Mouse (Mus musculus) natural killer cell, adult 2 months (primary cell): Measurements from ENCODE around the gene 4930404N11Rik.

Experiments
- DNase-seq, 2 experiments: peaks; one replicate each; pipeline ENCODE4 v3.0.0; 2022; ENCODE audit warnings: low spot score in 2 of 2

The 4930404N11Rik gene

DNA sequence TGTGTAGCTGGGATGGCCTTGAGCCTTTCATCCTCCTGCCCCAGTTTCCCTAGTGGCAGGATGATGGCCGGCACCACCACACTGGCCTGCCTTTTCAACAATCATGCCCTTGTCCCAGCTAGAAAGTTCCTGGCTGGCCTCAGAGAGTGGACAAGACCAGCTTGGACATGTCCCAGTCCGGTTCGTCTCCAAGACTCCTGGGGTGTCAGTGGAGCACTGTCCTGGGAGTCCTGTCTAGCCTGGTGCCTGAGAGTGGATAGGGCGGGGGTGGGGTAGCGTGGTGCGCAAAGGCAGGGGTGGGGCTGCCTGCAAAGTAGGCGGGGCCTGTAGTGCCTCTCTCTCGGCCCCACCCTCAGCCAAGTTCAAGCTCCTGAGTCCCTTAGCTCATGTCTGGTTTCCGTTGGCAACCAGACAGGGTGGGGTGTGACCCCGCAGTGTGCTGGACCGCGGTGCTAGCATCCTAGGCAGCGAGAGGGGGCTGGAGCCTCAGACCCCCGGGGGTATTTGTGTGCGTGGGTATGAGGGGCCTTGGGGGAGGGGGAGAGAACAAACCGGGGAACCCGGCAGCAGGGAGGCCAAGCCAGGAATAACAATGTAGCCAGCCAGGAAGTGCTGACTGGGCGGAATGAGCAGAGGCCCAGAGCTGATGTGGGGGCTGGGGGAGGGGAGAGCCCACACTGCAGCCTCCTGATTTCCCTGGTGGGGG lies 36.1 kb upstream of the 4930404N11Rik start:
- DNase-seq, result no peak

GRCm38 (mm10) chr10:81401205-81401520 lies 35.5 kb upstream of the 4930404N11Rik start:
- no peak for DNase-seq

- no peak for DNase-seq
These were observed 35.0 kb upstream of the 4930404N11Rik start for GRCm38 (mm10) chr10:81400371-81401204.

DNA sequence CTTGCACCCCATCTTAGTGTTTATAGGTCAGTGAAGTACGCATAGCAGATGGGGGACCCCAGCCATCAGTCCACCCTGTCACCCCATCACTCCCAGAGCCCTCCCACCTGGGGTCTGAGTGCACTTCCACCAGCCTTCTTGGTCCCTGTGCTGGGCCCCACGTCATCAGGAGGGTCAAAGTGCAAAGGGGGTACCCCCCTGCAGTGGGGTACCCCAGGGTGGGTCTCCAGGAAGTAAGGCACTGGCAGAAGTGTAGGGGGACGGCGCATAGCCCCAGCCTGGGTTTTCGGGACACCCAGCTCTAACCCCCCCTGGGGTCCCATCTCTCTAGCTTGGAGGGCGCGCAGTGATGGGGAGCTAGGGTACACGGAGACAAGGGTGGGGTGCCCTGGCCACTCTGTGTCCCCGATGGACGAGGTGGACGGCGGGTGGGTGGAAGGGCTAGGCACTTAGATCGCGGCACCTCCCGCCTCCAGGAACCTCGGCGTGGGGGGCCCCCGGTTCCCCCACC lies 34.2 kb upstream of the 4930404N11Rik start:
- no peak for DNase-seq

GRCm38 (mm10) chr10:81399296-81399695 lies 33.7 kb upstream of the 4930404N11Rik start:
- DNase-seq, result no peak

DNA sequence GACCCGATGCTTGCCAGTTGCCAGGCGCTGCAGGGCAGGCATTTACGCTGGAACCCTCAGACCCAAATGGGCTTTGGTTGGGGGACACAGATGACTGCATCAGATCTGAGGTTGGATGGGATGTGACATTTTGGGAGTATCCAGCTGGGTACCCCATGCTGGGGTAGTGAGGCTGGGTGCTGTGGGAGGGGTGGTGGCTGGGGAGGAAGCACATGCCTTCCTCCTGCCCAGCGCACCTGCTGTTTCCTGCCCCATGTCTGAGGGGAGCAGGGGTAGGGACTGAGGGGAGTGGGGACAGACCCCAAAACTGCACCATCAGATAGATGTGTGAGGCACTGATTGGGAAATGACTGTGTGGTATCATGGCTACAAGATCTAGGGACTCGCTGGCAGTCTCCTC lies 31.1 kb upstream of the 4930404N11Rik start:
- DNase-seq, result no peak

DNA sequence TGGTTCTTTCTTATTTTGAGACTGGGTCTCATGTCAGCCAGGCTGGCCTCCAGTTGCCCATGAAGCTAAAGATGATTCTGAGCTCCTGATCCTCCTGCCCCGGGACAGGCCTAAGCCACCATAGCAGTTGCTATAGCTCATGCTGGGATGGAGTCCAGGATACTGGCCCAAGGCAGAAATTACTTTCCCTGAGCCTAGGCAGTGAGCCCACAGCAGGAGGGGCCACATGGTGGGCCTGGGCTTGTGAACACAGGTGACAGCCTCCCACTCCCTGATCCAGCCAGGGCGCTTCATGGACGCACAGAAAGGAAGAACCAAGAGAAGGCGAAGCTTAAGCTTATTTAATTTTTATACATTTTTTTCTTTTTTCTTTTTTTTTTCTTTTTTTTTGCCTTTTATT lies 30.2 kb upstream of the 4930404N11Rik start:
- DNase-seq, result no peak

GRCm38 (mm10) chr10:81395127-81395526 lies 29.5 kb upstream of the 4930404N11Rik start:
- DNase-seq, result peak; percentile 69 to 79

DNA sequence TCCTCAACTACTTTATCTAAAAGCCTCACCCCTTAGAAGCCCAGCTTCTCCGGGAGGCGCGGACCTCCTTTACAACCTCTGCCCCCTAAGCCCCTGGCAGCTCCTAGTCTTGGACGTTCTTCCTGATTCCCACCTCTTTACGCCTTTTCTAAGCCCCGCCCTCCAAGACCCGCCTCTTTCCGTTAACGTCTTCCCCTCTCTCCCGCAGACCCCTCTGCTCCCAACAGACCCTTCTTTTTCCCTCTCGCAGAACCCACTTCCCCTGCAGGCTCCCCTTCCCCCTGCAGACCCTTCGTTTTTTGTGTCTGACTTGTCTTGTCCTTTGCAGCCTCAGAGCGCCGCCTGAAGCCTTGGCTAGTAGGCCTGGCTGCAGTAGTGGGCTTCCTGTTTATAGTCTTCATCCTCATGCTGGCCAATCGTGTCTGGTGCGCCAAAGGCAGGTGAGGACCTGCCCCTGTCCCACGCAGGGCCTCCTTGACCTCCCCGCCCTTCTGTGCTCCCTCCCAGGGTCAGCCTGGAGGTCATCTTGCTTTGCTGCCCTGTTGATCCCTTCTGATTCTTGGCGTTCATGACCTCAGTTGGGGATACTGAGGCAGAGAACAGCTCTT lies 27.9 kb upstream of the 4930404N11Rik start:
- no peak for DNase-seq

DNA sequence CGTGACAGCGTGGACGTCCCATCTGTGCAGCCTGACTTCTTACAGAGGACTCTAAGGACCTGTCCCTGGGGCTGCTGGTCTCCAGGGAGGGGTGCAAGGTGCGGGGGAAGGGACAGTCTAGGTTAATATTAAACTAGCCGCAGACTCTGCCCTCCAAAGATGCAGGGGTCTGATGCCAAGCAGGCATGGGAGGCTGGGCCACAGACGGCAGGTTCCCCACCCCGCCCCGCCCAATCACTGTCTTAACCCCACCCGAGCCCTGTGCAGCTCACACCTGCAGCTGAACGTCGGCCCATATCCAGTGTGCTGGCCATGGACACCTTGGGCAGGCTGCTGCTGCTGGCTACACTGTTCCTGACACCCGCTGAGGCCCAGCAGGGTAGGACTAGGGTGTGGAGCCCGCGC lies 27.2 kb upstream of the 4930404N11Rik start, which contains the start of gene Smim24:
TSS of gene Smim24 (plus strand) at position 271 of the 405 bp plus-strand sequence.
- DNase-seq, result no peak

DNA sequence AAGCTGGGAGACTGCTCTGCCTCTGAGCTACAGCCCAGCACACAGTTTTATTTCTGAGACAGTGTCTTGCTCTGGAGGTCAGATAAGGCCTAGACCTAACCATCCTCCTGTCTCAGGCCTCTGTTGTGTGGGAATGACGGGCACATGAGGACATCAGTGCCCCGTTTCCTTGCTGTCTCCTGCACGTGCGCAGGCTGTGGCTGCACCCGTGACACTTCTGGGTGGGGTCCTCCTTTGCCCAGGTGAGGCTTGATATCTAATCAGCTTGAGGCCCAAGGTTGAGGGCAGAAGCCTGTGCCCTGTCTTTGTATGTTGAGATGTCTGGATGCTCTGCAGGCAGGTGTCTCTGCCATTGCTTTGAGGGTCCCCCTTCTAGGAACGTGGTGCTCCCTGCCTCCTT lies 26.7 kb upstream of the 4930404N11Rik start:
- DNase-seq, result no peak

DNA sequence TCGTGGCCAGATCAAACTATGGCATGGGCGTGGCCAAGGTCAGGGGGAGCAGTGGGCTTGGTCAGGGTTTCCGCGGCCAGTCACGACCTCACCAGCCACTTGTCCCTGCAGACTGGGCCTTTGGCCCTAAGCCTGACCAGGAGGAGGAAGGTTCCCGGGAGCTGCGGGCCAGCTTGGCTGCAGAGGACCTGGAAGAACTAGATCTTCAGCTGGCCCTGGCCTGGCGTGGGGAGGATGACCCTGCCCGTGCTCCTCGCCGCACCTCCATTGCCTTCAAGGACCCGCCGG lies 25.0 kb upstream of the 4930404N11Rik start:
- no peak for DNase-seq

DNA sequence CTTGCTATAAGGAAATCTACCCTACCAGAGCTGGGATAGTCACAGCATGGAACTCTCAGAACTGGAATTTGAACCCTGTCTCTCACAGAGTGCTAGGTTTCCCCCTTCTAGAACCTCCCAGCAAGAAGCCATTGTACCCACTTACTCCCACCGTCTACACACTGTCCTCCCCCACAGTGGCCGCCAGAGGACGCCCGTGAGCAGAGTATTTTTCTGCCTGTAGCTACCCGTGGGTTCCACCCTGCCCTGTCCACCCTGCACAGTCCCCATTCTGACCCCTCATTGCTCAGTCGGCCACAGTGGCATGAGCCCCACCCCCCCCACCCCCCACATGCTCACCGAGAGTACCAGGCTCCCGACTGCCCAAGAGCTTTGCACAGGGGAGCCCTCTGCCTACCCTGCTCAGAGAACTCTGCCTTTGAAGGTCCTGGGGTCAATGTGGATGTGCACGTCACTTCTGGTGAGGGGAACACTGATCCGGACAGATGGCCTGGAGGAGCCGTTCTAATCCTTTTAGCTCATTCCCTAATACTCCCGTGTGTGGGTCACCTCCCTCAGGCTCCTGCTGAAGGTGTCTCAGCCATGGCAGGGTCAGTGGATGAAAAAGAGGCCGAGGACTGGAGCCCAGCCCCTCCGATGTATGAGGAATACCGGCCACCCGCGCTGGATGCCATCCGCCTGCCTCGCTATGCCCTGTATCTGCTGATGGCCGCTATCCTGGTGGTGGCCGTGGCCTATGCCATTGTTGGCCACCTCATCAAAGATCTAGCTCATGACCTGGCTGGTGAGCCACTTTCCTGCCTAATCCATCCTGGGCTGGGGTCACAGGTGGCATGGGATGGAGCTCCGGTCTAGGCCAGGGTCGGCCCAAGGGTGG lies 24.4 kb upstream of the 4930404N11Rik start:
- peak; percentile 73 to 77 for DNase-seq

GRCm38 (mm10) chr10:81389373-81389772 lies 23.8 kb upstream of the 4930404N11Rik start:
- DNase-seq, result no peak

DNA sequence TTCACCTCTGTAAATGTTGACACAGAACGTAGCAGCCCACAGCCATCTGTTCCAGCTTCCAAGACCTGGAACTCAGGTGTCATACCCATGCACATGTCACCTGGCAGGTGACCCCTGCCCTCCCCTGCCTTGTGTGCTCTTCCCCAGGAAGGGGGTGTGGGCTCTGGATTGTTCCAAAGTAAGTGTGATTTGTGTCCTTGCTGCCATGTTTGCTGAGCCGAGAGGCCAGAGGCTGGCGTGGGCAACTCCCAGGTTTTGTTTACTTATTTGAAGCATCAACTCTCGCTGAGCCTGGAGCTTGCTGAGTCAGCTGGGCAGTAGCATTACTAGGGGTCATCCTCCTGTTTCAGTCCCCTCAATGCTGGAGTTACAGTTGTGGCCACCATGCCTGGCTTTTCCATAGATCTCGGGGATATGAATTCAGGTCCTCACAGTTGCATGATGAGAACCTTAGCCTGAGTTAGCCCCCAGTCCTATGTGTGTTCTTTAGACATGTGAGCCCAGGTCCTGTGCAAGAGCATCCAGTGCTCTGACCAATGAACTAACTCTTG lies 23.0 kb upstream of the 4930404N11Rik start, which contains the start of gene Gm48552:
TSS of gene Gm48552 (plus strand) at position 501 of the 551 bp plus-strand sequence.
- no peak for DNase-seq

DNA sequence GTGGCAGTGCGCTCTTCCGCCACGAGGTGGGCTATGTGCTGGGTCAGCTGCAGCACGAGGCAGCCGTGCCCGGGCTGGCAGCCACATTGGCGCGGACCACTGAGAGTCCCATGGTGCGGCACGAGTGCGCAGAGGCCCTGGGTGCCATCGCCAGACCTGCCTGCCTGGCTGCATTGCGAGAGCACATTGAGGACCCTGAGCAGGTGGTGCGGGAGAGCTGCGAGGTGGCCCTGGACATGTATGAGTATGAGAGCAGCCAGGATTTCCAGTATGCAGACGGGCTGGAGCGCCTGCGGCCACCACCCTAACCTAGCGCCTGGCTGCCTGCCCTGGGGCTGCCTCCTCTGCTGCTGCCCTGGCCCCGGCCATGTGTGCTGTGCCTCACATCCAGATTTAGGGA lies 22.1 kb upstream of the 4930404N11Rik start:
- no peak for DNase-seq

GRCm38 (mm10) chr10:81385603-81386306 lies 20.1 kb upstream of the 4930404N11Rik start:
- DNase-seq, result no peak

DNA sequence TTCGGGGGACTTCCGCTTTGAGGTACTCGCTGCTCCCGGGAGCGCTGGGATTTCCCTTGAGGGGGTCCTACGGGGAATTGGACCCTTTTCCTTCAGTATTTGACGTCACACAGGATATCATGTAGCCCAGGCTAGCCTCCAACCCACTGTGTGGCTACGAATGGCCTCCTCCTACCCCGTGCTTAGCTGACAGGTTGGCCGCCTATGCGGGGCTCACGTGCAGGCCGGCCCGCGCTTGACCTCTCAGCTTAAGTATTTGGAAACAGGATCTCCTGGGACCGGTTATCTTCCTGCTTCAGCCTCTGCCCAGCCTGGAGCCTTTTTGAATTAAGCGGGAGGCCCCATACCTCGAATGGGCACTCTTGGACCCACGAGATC lies 19.0 kb upstream of the 4930404N11Rik start:
- no peak for DNase-seq

GRCm38 (mm10) chr10:81383802-81384604 lies 18.4 kb upstream of the 4930404N11Rik start, which contains the start of the genes Dohh and Gm48551:
Dohh (plus strand) TSS chr10:81384428.
Gm48551 (plus strand) TSS chr10:81384466.
- DNase-seq, result peak; percentile 97

DNA sequence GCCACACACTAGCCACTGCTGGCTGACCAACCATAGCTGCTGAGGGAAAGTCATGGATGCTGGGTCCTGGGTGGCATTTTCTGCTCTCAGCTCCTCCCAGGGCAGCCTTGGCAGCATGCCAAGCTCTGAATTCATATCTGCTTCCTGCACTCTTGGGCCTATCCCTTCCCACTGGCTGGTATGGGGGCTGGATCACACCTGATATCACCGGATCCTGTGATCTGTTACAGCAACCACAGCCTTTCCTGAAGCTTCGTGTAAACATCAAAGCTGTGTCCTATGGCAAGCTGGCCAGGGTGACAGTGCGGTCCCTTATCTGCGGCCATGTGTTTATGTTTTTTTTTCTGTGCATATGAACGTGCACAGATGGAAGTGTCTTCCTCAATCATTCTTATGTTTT lies 16.4 kb upstream of the 4930404N11Rik start:
- no peak for DNase-seq
